8 mouse cellular contexts compared by ENCODE assay signal in genomic region chr9:65214778-65215493, GRCm38 (mm10). TPM values are rescaled to one million over a fixed set of nuclear protein-coding genes. Genes with fewer than 3 reads are reported as not detected.
DNase-seq lines count a peak whose midpoint lies in the region; ATAC-seq and TF ChIP-seq lines count a peak whose summit lies in the region.

No protein-coding gene starts in this region.

- H3K4me1 ChIP-seq in E14TG2a.4 (replicated peaks; ENCODE audit: low read depth, low read length) = peaks cover 36% of the 10 kb centered on the region
- peaks cover 15% of the 10 kb centered on the region for H3K4me1 ChIP-seq in forebrain, embryonic 13.5 days
- peaks cover 8% of the 10 kb centered on the region; the same call in 1 of the 2 replicates for H3K4me1 ChIP-seq in neural tube, embryonic 14.5 days (ENCODE audit: control insufficient read depth, insufficient read depth, low read length)

- peaks cover 4% of the 10 kb centered on the region for H3K36me3 ChIP-seq in E14TG2a.4 (ENCODE audit: insufficient read depth, low read length)
- H3K36me3 ChIP-seq in forebrain, embryonic 13.5 days (ENCODE audit: poor library complexity, severe bottlenecking) = no peaks in the 10 kb centered on the region
- H3K36me3 ChIP-seq in neural tube, embryonic 14.5 days (ENCODE audit: control insufficient read depth, insufficient read depth, low read length) = no peaks in the 10 kb centered on the region

- no peaks in the 10 kb centered on the region for H3K9me3 ChIP-seq in E14TG2a.4 (ENCODE audit: low read length)
- no peaks in the 10 kb centered on the region for H3K9me3 ChIP-seq in forebrain, embryonic 13.5 days (replicated peaks)
- no peaks in the 10 kb centered on the region for H3K9me3 ChIP-seq in neural tube, embryonic 14.5 days (ENCODE audit: control insufficient read depth, low read length)

- H3K4me3 ChIP-seq in E14TG2a.4 (replicated peaks; ENCODE audit: low read length) = peak overlapping the region; percentile 87
- H3K4me3 ChIP-seq in forebrain, embryonic 13.5 days = peak overlapping the region; percentile 66
- peak overlapping the region; percentile 50 for H3K4me3 ChIP-seq in neural tube, embryonic 14.5 days (ENCODE audit: low read depth, low read length)

- peak overlapping the region; percentile 75 for H3K27ac ChIP-seq in forebrain, embryonic 13.5 days
- peak overlapping the region; percentile 85 for H3K27ac ChIP-seq in neural tube, embryonic 14.5 days (ENCODE audit: low read depth, low read length)

- DNase-seq in c-Kit-positive CD71-positive TER-119-positive erythroid progenitor cells, embryonic 14.5 days (ENCODE audit: low spot score) = peak; percentile 89
- peak; percentile 93 to 94 for DNase-seq in heart, postnatal 10 days
- peak; percentile 94 for DNase-seq in large intestine, adult 2 months (ENCODE audit: low read depth, low spot score)
- DNase-seq in lung, adult 18-20 months = peak; percentile 90 to 92
- DNase-seq in testis, postnatal 14 days (ENCODE audit: low spot score) = peak; percentile 82

- under 1% methylated on average over 59 of the region's 59 CpGs for WGBS in forebrain, embryonic 13.5 days
- under 1% methylated on average over 55 of the region's 59 CpGs for WGBS in large intestine, adult 2 months
- WGBS in neural tube, embryonic 14.5 days = under 1% methylated on average over 50 of the region's 59 CpGs

- H3K9ac ChIP-seq in forebrain, embryonic 13.5 days = peak overlapping the region; percentile 83
- H3K9ac ChIP-seq in neural tube, embryonic 14.5 days (replicated peaks; ENCODE audit: low read depth, low read length) = peak overlapping the region; percentile 88

- peak; percentile 96 for ATAC-seq in forebrain, embryonic 13.5 days
- peak; percentile 96 for ATAC-seq in neural tube, embryonic 14.5 days (ENCODE audit: low read depth)

- TF ChIP-seq CTCF in E14TG2a.4 (conservative IDR thresholded peaks at IDR 0.05; ENCODE audit: low read length) = peak; percentile 8; the same call in 1 of the 2 replicates

- no peaks in the 10 kb centered on the region for H3K27me3 ChIP-seq in E14TG2a.4 (ENCODE audit: insufficient read depth, low read length)
- H3K27me3 ChIP-seq in forebrain, embryonic 13.5 days = no peaks in the 10 kb centered on the region
- H3K27me3 ChIP-seq in neural tube, embryonic 14.5 days (ENCODE audit: control insufficient read depth, insufficient read depth, low read length) = no peaks in the 10 kb centered on the region

- peak overlapping the region; percentile 92 for H3K4me2 ChIP-seq in forebrain, embryonic 13.5 days
- peak overlapping the region; percentile 88 for H3K4me2 ChIP-seq in neural tube, embryonic 14.5 days (ENCODE audit: low read depth, low read length)

- intact Hi-C loops in heart, postnatal 10 days (cut with DNase I) = no loop called here

RNA-seq across cellular contexts. Expression of gene Parp16, which starts 19.8 kb away (rescaled TPM):
- polyA plus RNA-seq in forebrain, embryonic 13.5 days (2015; fragmentation: Nextera tagmentation; extraction: Ambion mirVana) = 5.1 and 6.1 TPM in 2 replicates
- 1 to 10 TPM; 5.1 to 5.9 TPM for total RNA-seq in heart, postnatal 10 days (2021)
- 7.6 and 10.4 TPM in 2 replicates for polyA plus RNA-seq in large intestine, adult 2 months (2012; rRNA removed)
- polyA plus RNA-seq in neural tube, embryonic 14.5 days (2014; fragmentation: Nextera tagmentation; extraction: Ambion mirVana) = 5.3 and 6.7 TPM in 2 replicates

RNA-seq across cellular contexts. Expression of gene Cilp, which starts 50.0 kb away (rescaled TPM):
- 0.28 and 0.64 TPM in 2 replicates for polyA plus RNA-seq in forebrain, embryonic 13.5 days (2015; fragmentation: Nextera tagmentation; extraction: Ambion mirVana)
- total RNA-seq in heart, postnatal 10 days (2021) = 1 to 10 TPM; 5.4 to 6.6 TPM
- polyA plus RNA-seq in large intestine, adult 2 months (2012; rRNA removed) = 5.1 and 5.5 TPM in 2 replicates
- polyA plus RNA-seq in neural tube, embryonic 14.5 days (2014; fragmentation: Nextera tagmentation; extraction: Ambion mirVana) = 0.23 and 0.57 TPM in 2 replicates

Comparison
In these comparisons a context has a peak if more than half of its experiments do, and no peak if none do; other contexts are left out.
1. Peak in every context shown above with its lines: DNase-seq, ATAC-seq, H3K4me3 ChIP-seq and H3K27ac ChIP-seq.